Mouse (Mus musculus): ENCODE results near the gene Pnliprp2. TPM values are rescaled to one million over a fixed set of nuclear protein-coding genes. Genes with fewer than 3 reads are reported as not detected.

Gene Pnliprp2
- total and polyA plus RNA-seq, 3 experiments, result not detected

GRCm38 (mm10) chr19:58750822-58751221, 8.7 kb upstream of the Pnliprp2 start:
- Histone ChIP-seq H3K36me3 (ENCODE audit: control insufficient read depth in 1 of 2, insufficient read depth in 2 of 2, low read length in 2 of 2) (no peaks in the 10 kb centered on the region), H3K4me1 (ENCODE audit: control insufficient read depth in 1 of 2, insufficient read depth in 2 of 2, low read length in 2 of 2) (no peaks in the 10 kb centered on the region), H3K79me2 (ENCODE audit: control insufficient read depth, insufficient read depth, low read length, poor library complexity) (no peaks in the 10 kb centered on the region), H3K9me3 (replicated peaks; ENCODE audit: insufficient read depth, low read length) (no peaks in the 10 kb centered on the region), H3K4me3 (ENCODE audit: control insufficient read depth in 1 of 2, insufficient read depth in 1 of 2, low read depth in 2 of 2, low read length in 2 of 2) (no peak overlapping the region), H3K9ac (ENCODE audit: control insufficient read depth, low read depth, low read length, poor library complexity, severe bottlenecking) (no peak overlapping the region), H3K27ac (ENCODE audit: control insufficient read depth, low read depth, low read length) (no peak overlapping the region), H3K27me3 (ENCODE audit: control insufficient read depth in 1 of 2, insufficient read depth in 2 of 2, low read length in 2 of 2) (no peaks in the 10 kb centered on the region)
- DNase-seq (ENCODE audit: low read depth, low spot score), result no peak
- TF ChIP-seq ZNF384 (IDR thresholded peaks at IDR 0.05; ENCODE audit: low read depth, low read length) (no peak), ETS1 (IDR thresholded peaks at IDR 0.05; ENCODE audit: low read depth, low read length) (no peak), MYB (IDR thresholded peaks at IDR 0.05; ENCODE audit: low read depth, low read length) (no peak), POLR2AphosphoS2 (IDR thresholded peaks at IDR 0.05; ENCODE audit: low read length) (no peak), ZC3H11A (IDR thresholded peaks at IDR 0.05; ENCODE audit: low read depth, low read length) (no peak), TBP (IDR thresholded peaks at IDR 0.05; ENCODE audit: low read depth, low read length) (no peak), RCOR1 (IDR thresholded peaks at IDR 0.05; ENCODE audit: low read depth, low read length) (no peak), CTCF (IDR thresholded peaks at IDR 0.05 in 2 of 3, conservative IDR thresholded peaks at IDR 0.05 in 1 of 3; ENCODE audit: control insufficient read depth in 1 of 3, insufficient read depth in 1 of 3, low read depth in 2 of 3, low read length in 3 of 3, poor library complexity in 1 of 3, severe bottlenecking in 1 of 3) (no peak), GATA1 (IDR thresholded peaks at IDR 0.05; ENCODE audit: low read depth, low read length) (no peak), HCFC1 (IDR thresholded peaks at IDR 0.05; ENCODE audit: low read depth, low read length) (no peak), NRF1 (IDR thresholded peaks at IDR 0.05; ENCODE audit: insufficient read depth, low read depth, low read length, poor library complexity, severe bottlenecking) (no peak), CHD1 (IDR thresholded peaks at IDR 0.05; ENCODE audit: low read depth, low read length) (no peak), SMC3 (IDR thresholded peaks at IDR 0.05; ENCODE audit: low read depth, low read length) (no peak), RAD21 (IDR thresholded peaks at IDR 0.05; ENCODE audit: low read depth, low read length) (no peak), ELF1 (IDR thresholded peaks at IDR 0.05; ENCODE audit: low read depth, low read length) (no peak), SIN3A (IDR thresholded peaks at IDR 0.05; ENCODE audit: low read length) (no peak), NELFE (IDR thresholded peaks at IDR 0.05; ENCODE audit: low read depth, low read length) (no peak), EP300 (IDR thresholded peaks at IDR 0.05; ENCODE audit: low read depth in 1 of 2, low read length in 2 of 2) (no peak), ZMIZ1 (IDR thresholded peaks at IDR 0.05; ENCODE audit: low read depth, low read length) (no peak)

DNA sequence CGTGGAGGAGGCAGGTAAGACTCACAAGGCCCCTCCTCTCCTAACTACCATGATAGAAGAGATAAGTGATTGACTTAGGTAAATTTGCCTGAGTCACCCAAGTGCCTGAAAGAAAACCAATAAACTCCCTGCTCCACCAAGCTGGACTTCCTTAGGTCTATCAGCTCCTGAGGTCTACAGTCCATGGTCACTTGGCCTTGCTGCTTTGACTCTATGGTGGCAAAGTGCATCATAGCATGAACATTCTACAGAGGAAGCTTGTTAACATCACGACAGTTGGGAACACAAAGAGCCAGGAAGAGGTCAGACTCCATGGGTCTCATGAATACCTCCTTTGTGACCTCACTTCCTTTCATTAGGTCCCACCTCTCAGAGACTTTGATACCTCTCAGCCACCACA, 8.0 kb upstream of the Pnliprp2 start:
- no peak for DNase-seq (ENCODE audit: low read depth, low spot score)
- Histone ChIP-seq H3K4me3 (ENCODE audit: control insufficient read depth in 1 of 2, insufficient read depth in 1 of 2, low read depth in 2 of 2, low read length in 2 of 2) (no peak overlapping the region), H3K4me1 (ENCODE audit: control insufficient read depth in 1 of 2, insufficient read depth in 2 of 2, low read length in 2 of 2) (no peaks in the 10 kb centered on the region), H3K9me3 (replicated peaks; ENCODE audit: insufficient read depth, low read length) (no peaks in the 10 kb centered on the region), H3K27me3 (ENCODE audit: control insufficient read depth in 1 of 2, insufficient read depth in 2 of 2, low read length in 2 of 2) (no peaks in the 10 kb centered on the region), H3K79me2 (ENCODE audit: control insufficient read depth, insufficient read depth, low read length, poor library complexity) (no peaks in the 10 kb centered on the region), H3K9ac (ENCODE audit: control insufficient read depth, low read depth, low read length, poor library complexity, severe bottlenecking) (no peak overlapping the region), H3K27ac (ENCODE audit: control insufficient read depth, low read depth, low read length) (no peak overlapping the region), H3K36me3 (ENCODE audit: control insufficient read depth in 1 of 2, insufficient read depth in 2 of 2, low read length in 2 of 2) (no peaks in the 10 kb centered on the region)
- TF ChIP-seq CHD2 (IDR thresholded peaks at IDR 0.05; ENCODE audit: low read length) (no peak), ZKSCAN1 (IDR thresholded peaks at IDR 0.05; ENCODE audit: low read depth, low read length) (no peak), POLR2AphosphoS2 (IDR thresholded peaks at IDR 0.05; ENCODE audit: low read length) (no peak), EP300 (IDR thresholded peaks at IDR 0.05; ENCODE audit: low read depth in 1 of 2, low read length in 2 of 2) (no peak), CTCF (IDR thresholded peaks at IDR 0.05 in 2 of 3, conservative IDR thresholded peaks at IDR 0.05 in 1 of 3; ENCODE audit: control insufficient read depth in 1 of 3, insufficient read depth in 1 of 3, low read depth in 2 of 3, low read length in 3 of 3, poor library complexity in 1 of 3, severe bottlenecking in 1 of 3) (no peak), CHD1 (IDR thresholded peaks at IDR 0.05; ENCODE audit: low read depth, low read length) (no peak), TCF12 (IDR thresholded peaks at IDR 0.05; ENCODE audit: low read depth, low read length) (no peak), NELFE (IDR thresholded peaks at IDR 0.05; ENCODE audit: low read depth, low read length) (no peak), MXI1 (IDR thresholded peaks at IDR 0.05; ENCODE audit: low read depth, low read length) (no peak), POLR2AphosphoS5 (IDR thresholded peaks at IDR 0.05; ENCODE audit: borderline replicate concordance, low read depth, low read length) (no peak), MYB (IDR thresholded peaks at IDR 0.05; ENCODE audit: low read depth, low read length) (no peak), ZNF384 (IDR thresholded peaks at IDR 0.05; ENCODE audit: low read depth, low read length) (no peak), SIN3A (IDR thresholded peaks at IDR 0.05; ENCODE audit: low read length) (no peak), MAX (IDR thresholded peaks at IDR 0.05; ENCODE audit: low read length) (no peak), TBP (IDR thresholded peaks at IDR 0.05; ENCODE audit: low read depth, low read length) (no peak), RCOR1 (IDR thresholded peaks at IDR 0.05; ENCODE audit: low read depth, low read length) (no peak), POLR2A (IDR thresholded peaks at IDR 0.05; ENCODE audit: control insufficient read depth in 1 of 2, insufficient read depth in 1 of 2, low read depth in 1 of 2, low read length in 2 of 2, poor library complexity in 1 of 2) (no peak)
